In the genomic region with DNA sequence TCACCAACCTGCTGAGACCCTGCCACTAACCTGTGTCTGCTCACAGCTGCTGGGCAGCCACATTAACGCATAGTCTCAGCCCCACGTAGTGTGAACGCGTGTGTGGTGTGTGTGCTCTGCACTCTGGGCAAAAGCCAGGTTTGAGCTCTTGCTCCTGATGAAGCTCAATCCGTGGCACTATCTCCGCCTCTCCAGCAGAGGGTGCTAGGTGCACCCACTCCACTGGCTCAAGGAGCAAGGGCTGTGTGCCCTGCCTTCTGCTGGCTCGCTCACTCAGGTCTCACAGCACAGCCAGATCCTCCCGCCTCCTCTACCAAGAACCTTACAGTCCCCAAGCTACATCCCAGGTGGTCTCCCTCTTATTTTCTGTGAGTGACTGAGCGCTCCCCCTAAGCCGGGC, we compare ENCODE assay signal across 8 mouse cellular contexts. TPM values are rescaled to one million over a fixed set of nuclear protein-coding genes. Genes with fewer than 3 reads are reported as not detected.
A peak's percentile ranks its signal among the peaks of the same experiment; 100 is the strongest.
DNase-seq lines count a peak whose midpoint lies in the region; ATAC-seq and TF ChIP-seq lines count a peak whose summit lies in the region.

No protein-coding gene starts in this region.

- peak; percentile 19; the same call in 1 of the 2 replicates for ATAC-seq in hindbrain, embryonic 11.5 days (ENCODE audit: low FRiP score)

- H3K9ac ChIP-seq in hindbrain, embryonic 11.5 days (ENCODE audit: low read depth, low read length), result no peak overlapping the region

- TF ChIP-seq CTCF in cortical plate, adult 2 months (IDR thresholded peaks at IDR 0.05; ENCODE audit: extremely low read depth, insufficient read depth, low read length), result peak; percentile 90
- peak; percentile 72; the same call in 1 of the 2 replicates for TF ChIP-seq CTCF in small intestine, adult 2 months (IDR thresholded peaks at IDR 0.05; ENCODE audit: extremely low read depth, insufficient read length, insufficient replicate concordance, low read depth, low read length)

- peak; percentile 62 for DNase-seq in adrenal gland, adult 2 months
- DNase-seq in adrenal gland, adult 8-10 months, result no peak
- peak; percentile 49 for DNase-seq in Muller cell, postnatal 12 days (ENCODE audit: inconsistent ontology term)
- peak; percentile 60 for DNase-seq in hindbrain, embryonic 11.5 days (ENCODE audit: low spot score)
- DNase-seq in layer of hippocampus, adult 9-10 months (ENCODE audit: low spot score), result peak; percentile 65
- DNase-seq in lung, postnatal 10 days, result peak; percentile 77

- 54% methylated on average over 10 of the region's 10 CpGs for WGBS in hindbrain, embryonic 11.5 days
- 70% methylated on average over 10 of the region's 10 CpGs for WGBS in small intestine, adult 2 months

- H3K36me3 ChIP-seq in hindbrain, embryonic 11.5 days (ENCODE audit: control insufficient read depth, insufficient read depth, low read length), result 0 out of 2 replicates have a peak, but pooled peaks cover 3% of the 10 kb centered on the region
- peaks cover 69% of the 10 kb centered on the region for H3K36me3 ChIP-seq in small intestine, adult 2 months (ENCODE audit: control insufficient read depth, insufficient read depth, low read length)

- no peak for TF ChIP-seq POLR2A in cortical plate, adult 2 months (IDR thresholded peaks at IDR 0.05; ENCODE audit: extremely low read depth, insufficient read depth, low read length)
- TF ChIP-seq POLR2A in small intestine, adult 2 months (IDR thresholded peaks at IDR 0.05; ENCODE audit: low read depth, low read length), result no peak

- no peak overlapping the region for H3K4me2 ChIP-seq in hindbrain, embryonic 11.5 days (replicated peaks; ENCODE audit: low read depth, low read length)

- H3K4me1 ChIP-seq in cortical plate, adult 2 months (ENCODE audit: control insufficient read depth, insufficient read depth, low read length), result 0 out of 2 replicates have a peak, but pooled peaks cover 2% of the 10 kb centered on the region
- no peaks in the 10 kb centered on the region for H3K4me1 ChIP-seq in hindbrain, embryonic 11.5 days (replicated peaks; ENCODE audit: control insufficient read depth, insufficient read depth, low read length)
- H3K4me1 ChIP-seq in small intestine, adult 2 months (ENCODE audit: control insufficient read depth, insufficient read depth, insufficient read length, low read length), result no peaks in the 10 kb centered on the region; the same call in 1 of the 2 replicates

- H3K4me3 ChIP-seq in cortical plate, adult 2 months (ENCODE audit: insufficient read depth, low read length), result no peak overlapping the region
- no peak overlapping the region for H3K4me3 ChIP-seq in hindbrain, embryonic 11.5 days (ENCODE audit: low read depth, low read length)
- H3K4me3 ChIP-seq in small intestine, adult 2 months (ENCODE audit: low read depth, low read length), result no peak overlapping the region

- no peaks in the 10 kb centered on the region for H3K27me3 ChIP-seq in hindbrain, embryonic 11.5 days (ENCODE audit: control insufficient read depth, insufficient read depth, low read length)
- no peaks in the 10 kb centered on the region for H3K27me3 ChIP-seq in small intestine, adult 2 months (ENCODE audit: control insufficient read depth, insufficient read depth, low read length)

- H3K9me3 ChIP-seq in hindbrain, embryonic 11.5 days (ENCODE audit: control insufficient read depth, low read length), result no peaks in the 10 kb centered on the region

- H3K27ac ChIP-seq in cortical plate, adult 2 months (ENCODE audit: insufficient read depth, low read length), result no peak overlapping the region
- H3K27ac ChIP-seq in hindbrain, embryonic 11.5 days (ENCODE audit: low read depth, low read length), result no peak overlapping the region
- no peak overlapping the region for H3K27ac ChIP-seq in small intestine, adult 2 months (ENCODE audit: insufficient read depth, low read depth, low read length)

RNA-seq across cellular contexts. Expression of a gene that starts 21.5 kb away (rescaled TPM):
- 1 to 10 TPM; 9.2 to 9.5 TPM for total RNA-seq in adrenal gland, adult 2 months (2021)
- polyA plus RNA-seq in adrenal gland, adult 2 months (2012; rRNA removed), result 28.2 and 30.1 TPM in 2 replicates
- total RNA-seq in adrenal gland, adult 8-10 months (2022), result 10 to 100 TPM; 10.3 to 12.0 (median 11.6) TPM
- 23.3 and 23.9 TPM in 2 replicates for polyA plus RNA-seq in cortical plate, adult 2 months (2012; rRNA removed)
- polyA plus RNA-seq in hindbrain, embryonic 11.5 days (2014; fragmentation: Nextera tagmentation; extraction: Ambion mirVana), result 11.8 and 13.8 TPM in 2 replicates
- 26.4 and 49.8 TPM in 2 replicates for polyA plus RNA-seq in small intestine, adult 2 months (2012; rRNA removed)

RNA-seq across cellular contexts. Expression of a gene that starts 21.5 kb away (rescaled TPM):
- total RNA-seq in adrenal gland, adult 2 months (2021), result 10 to 100 TPM; 59.7 to 61.3 TPM
- polyA plus RNA-seq in adrenal gland, adult 2 months (2012; rRNA removed), result 131 and 157 TPM in 2 replicates
- 10 to 100 TPM; 65.4 to 73.5 (median 68.8) TPM for total RNA-seq in adrenal gland, adult 8-10 months (2022)
- 16.8 and 17.5 TPM in 2 replicates for polyA plus RNA-seq in cortical plate, adult 2 months (2012; rRNA removed)
- 64.7 and 74.0 TPM in 2 replicates for polyA plus RNA-seq in hindbrain, embryonic 11.5 days (2014; fragmentation: Nextera tagmentation; extraction: Ambion mirVana)
- polyA plus RNA-seq in small intestine, adult 2 months (2012; rRNA removed), result 136 and 209 TPM in 2 replicates
